Mouse (Mus musculus): ENCODE measurements at regions not wholly inside any gene's neighbourhood (a gene's known extent, or its start where the extent isn't known, plus 50 kb on each side); places are given as distances from the start of the nearest gene placed in this dataset.

GRCm38 (mm10) chr11:8148485-8148825, 515.9 kb downstream of the Tns3 start:
- ATAC-seq (replicated peaks; ENCODE audit: poor library complexity): no peak

GRCm38 (mm10) chr11:8147790-8148484, 516.4 kb downstream of the Tns3 start:
- ATAC-seq (replicated peaks; ENCODE audit: poor library complexity): no peak

- ATAC-seq (replicated peaks; ENCODE audit: poor library complexity): no peak
Measured at GRCm38 (mm10) chr11:8137366-8137765, 527.0 kb downstream of the Tns3 start.

DNA sequence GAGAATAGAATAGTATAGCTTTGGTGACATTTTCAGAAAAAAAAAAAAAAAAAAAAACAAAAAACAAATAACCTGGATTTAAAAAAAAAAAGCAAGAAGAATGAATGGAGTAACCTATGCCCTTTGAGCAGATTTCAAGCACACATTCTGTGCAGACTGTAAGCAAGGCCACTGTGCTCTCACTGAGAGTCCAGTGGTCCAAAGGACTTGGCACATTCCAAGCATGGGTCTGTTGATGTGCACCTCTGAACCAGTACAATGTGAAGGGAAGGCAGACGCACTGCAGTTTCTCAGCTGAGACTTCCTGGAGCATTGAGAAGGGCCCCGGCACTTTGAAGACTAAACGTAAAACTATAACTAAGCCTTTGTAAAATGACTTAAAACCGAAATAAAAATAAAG, 527.7 kb downstream of the Tns3 start:
- ATAC-seq (replicated peaks; ENCODE audit: poor library complexity): no peak

DNA sequence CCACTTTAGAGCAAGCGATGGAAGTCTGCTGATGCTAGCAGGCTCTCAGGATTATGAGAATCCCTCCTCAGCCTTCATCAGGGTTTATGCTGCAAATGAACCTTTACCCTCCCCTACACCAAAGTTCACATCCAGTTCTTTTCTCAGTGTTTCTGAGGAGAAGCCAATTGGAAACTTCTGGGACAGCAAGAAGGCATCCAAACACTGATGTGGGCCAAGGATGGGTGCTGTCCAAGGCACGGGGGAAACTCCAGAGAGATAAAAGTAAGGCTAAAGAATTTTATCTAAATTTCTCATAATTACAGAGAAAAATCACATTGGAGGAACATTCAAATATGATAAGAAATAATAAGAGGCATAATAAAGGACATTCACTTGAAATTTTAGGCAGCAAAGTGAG, 555.0 kb downstream of the Tns3 start:
- no peak for ATAC-seq (replicated peaks; ENCODE audit: poor library complexity)

GRCm38 (mm10) chr11:8101091-8101490, 563.2 kb downstream of the Tns3 start:
- no peak for ATAC-seq (replicated peaks; ENCODE audit: poor library complexity)

GRCm38 (mm10) chr11:8084328-8084727, 580.0 kb downstream of the Tns3 start:
- ATAC-seq (replicated peaks; ENCODE audit: poor library complexity): no peak

DNA sequence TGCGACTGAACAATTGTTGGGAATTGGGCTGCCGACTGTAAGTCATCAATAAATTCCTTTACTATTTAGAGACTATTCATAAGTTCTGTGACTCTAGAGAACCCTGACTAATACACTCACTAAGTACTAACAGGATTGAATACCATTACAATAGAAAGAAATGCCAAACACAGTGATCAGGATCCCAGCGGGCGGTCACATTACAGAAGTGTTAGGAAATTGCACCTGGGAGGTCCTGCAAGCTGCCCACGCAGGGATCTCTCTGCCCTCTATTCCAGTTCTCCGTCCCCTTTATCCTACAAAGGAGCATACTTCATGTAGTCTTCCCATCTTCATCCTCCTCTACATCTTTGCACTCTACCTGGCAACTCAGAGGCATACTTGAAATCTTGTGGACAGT, 581.5 kb downstream of the Tns3 start:
- ATAC-seq (replicated peaks; ENCODE audit: poor library complexity): no peak

DNA sequence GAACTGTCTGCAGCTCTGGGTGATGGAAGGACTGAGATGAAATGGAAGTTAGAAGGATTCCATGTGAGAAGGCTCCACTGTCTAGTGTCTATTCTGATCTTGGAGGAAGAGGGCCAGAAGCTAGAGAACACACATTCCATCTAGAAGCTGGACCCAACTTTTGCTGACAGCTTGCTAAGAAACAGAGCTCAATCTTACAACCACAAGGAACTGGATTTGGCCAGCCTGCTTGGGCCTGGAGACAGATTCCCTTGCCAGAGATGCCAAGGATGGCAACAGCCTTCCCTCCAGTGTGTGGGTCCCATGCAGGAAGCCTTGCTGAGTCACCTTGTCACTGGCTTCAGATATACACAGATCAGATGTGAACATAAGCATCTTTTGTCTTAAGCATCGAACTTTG, 591.0 kb downstream of the Tns3 start:
- ATAC-seq (replicated peaks; ENCODE audit: poor library complexity): no peak

GRCm38 (mm10) chr11:8068873-8069272, 595.5 kb downstream of the Tns3 start:
- no peak for ATAC-seq (replicated peaks; ENCODE audit: poor library complexity)

DNA sequence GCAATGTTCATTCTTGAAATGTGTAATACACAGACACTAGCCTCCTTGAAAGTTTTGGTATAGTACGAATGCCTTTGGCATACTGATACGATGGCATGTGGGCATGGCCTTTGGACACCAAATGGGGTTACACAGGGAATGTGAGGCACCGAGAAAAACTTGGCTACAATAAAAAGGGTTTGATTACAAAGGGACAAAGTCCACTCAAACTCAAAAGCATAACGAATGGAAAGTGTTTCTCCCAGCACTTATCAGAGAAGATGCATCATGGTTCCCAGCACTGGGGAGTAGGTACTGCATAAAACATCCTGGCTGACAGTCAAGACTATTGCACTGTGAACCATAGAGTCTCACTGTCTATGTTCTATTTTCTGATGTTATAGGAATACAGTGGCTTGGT, 597.0 kb downstream of the Tns3 start:
- no peak for ATAC-seq (replicated peaks; ENCODE audit: poor library complexity)

- ATAC-seq (replicated peaks; ENCODE audit: poor library complexity): no peak
Measured at GRCm38 (mm10) chr11:8065811-8066210, 598.5 kb downstream of the Tns3 start.

- ATAC-seq (replicated peaks; ENCODE audit: poor library complexity): no peak
Measured at GRCm38 (mm10) chr11:8065086-8065485, 599.2 kb downstream of the Tns3 start.

DNA sequence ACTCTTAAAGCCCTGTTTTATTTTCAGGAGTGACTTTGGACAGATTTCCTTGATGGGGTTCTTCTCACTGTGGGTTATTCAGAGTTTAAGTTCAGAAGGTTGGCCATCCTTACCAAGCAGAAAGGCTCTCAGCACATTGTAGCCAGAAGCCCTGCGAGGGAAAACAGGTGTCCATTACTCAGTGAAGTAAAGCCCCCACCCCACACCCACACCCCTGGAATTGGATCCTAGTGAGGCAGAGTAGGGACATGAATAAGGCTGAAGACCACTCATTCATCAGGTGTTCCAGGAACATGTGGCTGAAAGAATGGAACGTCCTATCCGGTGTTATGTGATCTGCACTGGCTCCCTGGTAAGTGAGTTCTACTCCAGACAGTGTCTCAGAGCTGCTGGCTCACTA, 602.3 kb downstream of the Tns3 start:
- no peak for ATAC-seq (replicated peaks; ENCODE audit: poor library complexity)

DNA sequence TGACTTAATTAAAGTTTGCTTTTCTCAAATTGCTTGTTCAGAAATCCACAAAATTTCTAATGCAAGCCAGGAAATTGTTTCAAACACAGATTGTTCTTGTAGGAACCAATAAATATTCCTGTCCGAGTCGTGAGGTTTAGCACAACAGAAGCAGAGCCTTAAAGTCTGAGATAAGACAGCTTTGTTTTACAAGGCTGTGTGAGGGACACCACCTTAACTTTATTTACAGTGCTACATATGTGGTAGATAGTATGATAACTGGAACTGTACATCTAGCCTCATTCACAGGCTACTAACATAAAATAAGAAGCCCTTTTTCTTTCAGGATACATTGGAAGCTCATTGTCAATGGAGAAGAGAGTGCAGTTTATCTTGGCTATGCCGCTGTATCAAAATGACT, 602.8 kb downstream of the Tns3 start:
- no peak for ATAC-seq (replicated peaks; ENCODE audit: poor library complexity)

DNA sequence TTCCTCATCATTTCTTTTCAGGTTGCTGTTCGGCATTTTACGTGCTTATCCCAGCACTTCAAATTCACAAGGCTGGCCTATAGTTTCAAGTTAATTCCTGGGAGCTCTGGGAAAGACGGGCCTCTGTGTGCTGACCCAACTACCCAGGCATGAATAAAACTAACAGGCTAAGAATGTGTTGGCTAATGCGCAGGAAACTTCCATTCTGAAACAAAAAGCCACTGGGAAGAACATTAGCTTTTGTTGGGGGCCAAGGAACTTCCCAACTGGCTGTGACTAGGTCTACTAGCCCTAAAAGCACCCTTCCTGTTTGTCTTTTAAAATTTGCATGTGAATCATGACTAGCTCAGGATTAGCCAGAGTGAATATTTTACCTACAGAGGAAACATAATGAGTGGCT, 612.8 kb downstream of the Tns3 start:
- no peak for ATAC-seq (replicated peaks; ENCODE audit: poor library complexity)

GRCm38 (mm10) chr11:8045086-8045485, 619.2 kb downstream of the Tns3 start:
- ATAC-seq (replicated peaks; ENCODE audit: poor library complexity): no peak

DNA sequence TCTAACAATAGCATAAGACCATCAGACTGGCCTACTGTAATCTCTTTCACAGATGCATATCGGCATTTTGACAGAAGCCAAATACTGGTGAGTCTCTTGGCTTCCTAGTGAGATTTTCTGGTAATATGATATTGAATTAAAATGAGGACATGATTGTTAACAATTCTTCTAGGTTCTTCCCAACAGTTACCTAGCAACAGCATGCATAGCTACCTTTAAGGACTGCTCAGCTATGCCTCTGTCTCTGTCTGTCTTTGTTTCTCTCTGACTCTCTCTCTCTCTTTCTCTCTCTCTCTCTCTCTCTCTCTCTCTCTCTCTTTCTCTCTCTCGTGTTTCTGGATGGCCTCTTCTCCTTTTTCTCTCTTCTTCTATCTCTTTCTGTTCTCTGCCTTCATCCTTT, 634.2 kb downstream of the Tns3 start:
- no peak for ATAC-seq (replicated peaks; ENCODE audit: poor library complexity)

GRCm38 (mm10) chr11:8007801-8008200, 656.5 kb downstream of the Tns3 start:
- ATAC-seq (replicated peaks; ENCODE audit: poor library complexity): no peak

DNA sequence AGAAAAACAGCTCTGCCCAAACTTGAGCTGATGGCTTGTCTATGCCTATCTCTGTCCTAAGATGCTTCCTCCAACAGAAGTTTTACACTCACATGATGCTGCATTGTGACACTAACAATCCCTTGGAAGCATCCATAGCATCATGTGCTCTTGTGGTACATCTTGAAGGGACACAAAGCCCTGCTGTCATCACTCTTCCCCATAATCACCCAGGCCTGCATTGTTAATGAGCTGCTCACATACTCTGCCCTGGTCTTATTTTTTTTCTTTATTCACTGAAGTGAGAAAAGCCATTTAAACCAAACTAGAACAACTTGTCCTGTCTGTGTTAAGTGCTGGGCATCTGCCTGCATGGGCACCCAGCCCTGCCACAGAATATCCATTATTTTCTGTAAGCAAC, 683.3 kb downstream of the Tns3 start:
- no peak for ATAC-seq (replicated peaks; ENCODE audit: poor library complexity)

DNA sequence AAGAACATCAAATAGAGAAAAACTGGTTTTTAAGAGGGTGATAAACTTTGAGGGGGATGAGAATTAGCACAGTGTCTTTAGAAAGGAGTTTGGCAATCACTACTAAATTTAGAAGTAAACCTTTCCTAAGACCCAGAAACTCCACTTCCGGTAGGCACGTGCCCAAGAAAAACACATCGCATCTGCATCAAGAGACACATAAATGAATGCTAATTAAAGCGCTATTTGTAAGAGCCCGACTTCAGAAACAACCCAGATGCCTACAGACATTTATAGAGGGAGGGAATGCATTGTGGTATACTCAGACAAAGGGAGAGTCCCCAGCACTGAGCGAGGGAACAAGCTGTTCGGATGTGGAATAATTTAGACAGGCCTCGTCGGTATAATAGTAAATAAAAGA, 688.5 kb downstream of the Tns3 start:
- no peak for ATAC-seq (replicated peaks; ENCODE audit: poor library complexity)

DNA sequence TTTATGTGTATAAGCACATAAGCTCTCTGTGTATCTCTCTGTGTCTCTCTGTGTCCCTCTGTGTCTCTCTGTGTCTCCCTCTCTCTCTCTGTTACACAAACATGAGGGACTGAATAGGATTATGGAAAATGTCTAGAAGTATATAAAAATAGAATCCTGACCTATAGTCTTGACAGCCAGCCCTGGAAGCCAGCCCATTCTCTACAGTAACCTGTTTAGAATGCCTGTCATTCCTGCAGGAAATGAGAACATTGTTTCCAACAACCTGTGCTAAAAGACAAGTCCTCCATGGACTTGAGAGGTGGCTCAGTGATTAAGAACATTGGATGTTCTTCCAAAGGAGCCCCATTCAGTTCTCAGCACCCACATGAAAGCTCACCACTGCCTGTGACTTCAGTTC, 714.4 kb downstream of the Tns3 start:
- ATAC-seq (replicated peaks; ENCODE audit: poor library complexity): no peak

GRCm38 (mm10) chr11:7949201-7949875, 715.0 kb downstream of the Tns3 start:
- ATAC-seq (replicated peaks; ENCODE audit: poor library complexity): no peak
